Mouse (Mus musculus) liver, adult 2 months (tissue): Measurements from ENCODE around the gene Clcn7. TPM values are rescaled to one million over a fixed set of nuclear protein-coding genes. Genes with fewer than 3 reads are reported as not detected.

ENCODE experiments used
- DNase-seq: peaks from one replicate; pipeline ENCODE4 v3.0.0-alpha.2; 2011; ENCODE audit warnings: low read depth, low spot score; ENCODE audit errors: extremely low read depth
- H3K27ac ChIP-seq: fragments of 200-500 bp; replicated peaks from 2 replicates; pipeline ENCODE4 v1.5.1; 2012; ENCODE audit warnings: low read depth, mild to moderate bottlenecking, control low read depth, inconsistent platforms, low read length; ENCODE audit not compliant: insufficient read depth
- H3K27me3 ChIP-seq: fragments of 200-500 bp; 2 replicates; pipeline ENCODE4 v1.6.1; 2012; ENCODE audit warnings: mild to moderate bottlenecking, moderate library complexity, low read length, inconsistent platforms; ENCODE audit not compliant: control insufficient read depth, insufficient read depth
- H3K36me3 ChIP-seq: fragments of 200-500 bp; 2 replicates; pipeline ENCODE4 v1.6.1; 2012; ENCODE audit warnings: low read length, inconsistent platforms; ENCODE audit not compliant: control insufficient read depth, insufficient read depth
- H3K4me1 ChIP-seq: fragments of 200-500 bp; 2 replicates; pipeline ENCODE4 v1.6.1; 2011; ENCODE audit warnings: low read length; ENCODE audit not compliant: control insufficient read depth, insufficient read depth
- H3K4me3 ChIP-seq: fragments of 200-500 bp; 2 replicates; pipeline ENCODE4 v1.5.1; 2011; ENCODE audit warnings: low read depth, mild to moderate bottlenecking, control low read depth, low read length, moderate library complexity; ENCODE audit not compliant: insufficient read depth
- H3K79me2 ChIP-seq: fragments of 200-500 bp; 2 replicates; pipeline ENCODE4 v1.6.1; 2012; ENCODE audit warnings: inconsistent platforms, mild to moderate bottlenecking, low read length, moderate library complexity; ENCODE audit not compliant: control insufficient read depth, insufficient read depth
- H3K9ac ChIP-seq: fragments of 200-500 bp; 2 replicates; pipeline ENCODE4 v1.6.1; 2012; ENCODE audit warnings: low read depth, mild to moderate bottlenecking, control low read depth, inconsistent platforms, low read length
- CTCF ChIP-seq: fragments of 200-500 bp; IDR thresholded peaks from 2 replicates; pipeline ENCODE4 v1.5.1; 2011; ENCODE audit warnings: low read depth, low read length, control low read depth
- POLR2A ChIP-seq: fragments of 200-500 bp; IDR thresholded peaks from 2 replicates; pipeline ENCODE4 v1.6.1; 2011; ENCODE audit warnings: low read length, control low read depth; ENCODE audit not compliant: insufficient read depth; ENCODE audit errors: extremely low read depth
- WGBS: fragments of 180-500 bp; shearing (Covaris S2); methylation state at CpG from one replicate; pipeline ENCODE4 v1.1.7; 2018; 5-methylcytosine and 5-hydroxymethylcytosine counted together
- polyA plus RNA-seq: library from polyadenylated mRNA; depleted of rRNA; stranded (reverse); fragments of >200 nt; gene quantifications from 2 replicates; pipeline ENCODE4 v1.2.3, GENCODE M21; 2012
- total RNA-seq: library from RNA; depleted of rRNA; stranded (reverse); fragments of >200 nt; gene quantifications from 2 replicates; pipeline ENCODE4 v1.2.3, GENCODE M21; 2014

Clcn7 gene
- total and polyA plus RNA-seq, 2 experiments: 17.9 to 30.5 TPM

- Histone ChIP-seq H3K4me1 (no peaks in the 10 kb centered on the region), H3K9ac (no peak overlapping the region), H3K79me2 (no peaks in the 10 kb centered on the region), H3K4me3 (no peak overlapping the region), H3K36me3 (peaks cover 5% of the 10 kb centered on the region), H3K27ac (no peak overlapping the region), H3K27me3 (no peaks in the 10 kb centered on the region)
- 85% methylated on average over 3 of the region's 3 CpGs for WGBS
- TF ChIP-seq CTCF: no peak
- no peak for DNase-seq
These were observed 31.6 kb downstream of the Clcn7 start for GRCm38 (mm10) chr17:25164770-25165169.

- no peak overlapping the region for H3K4me3 ChIP-seq
- H3K27ac ChIP-seq: no peak overlapping the region
- H3K36me3 ChIP-seq: peaks cover 2% of the 10 kb centered on the region; the same call in 1 of the 2 replicates
- no peak for DNase-seq
- WGBS: 64% methylated on average over 6 of the region's 6 CpGs
- H3K9ac ChIP-seq: no peak overlapping the region
- no peaks in the 10 kb centered on the region for H3K79me2 ChIP-seq
- TF ChIP-seq POLR2A (no peak), CTCF (no peak)
- no peaks in the 10 kb centered on the region for H3K27me3 ChIP-seq
- no peaks in the 10 kb centered on the region for H3K4me1 ChIP-seq
These were observed 32.9 kb downstream of the Clcn7 start for GRCm38 (mm10) chr17:25165970-25166671.

GRCm38 (mm10) chr17:25169706-25170105 lies 36.5 kb downstream of the Clcn7 start:
- 95% methylated on average over 2 of the region's 2 CpGs for WGBS
- Histone ChIP-seq H3K27me3 (no peaks in the 10 kb centered on the region), H3K27ac (no peak overlapping the region), H3K4me3 (no peak overlapping the region), H3K9ac (no peak overlapping the region), H3K4me1 (no peaks in the 10 kb centered on the region), H3K36me3 (no peaks in the 10 kb centered on the region), H3K79me2 (no peaks in the 10 kb centered on the region)
- no peak for TF ChIP-seq CTCF
- TF ChIP-seq POLR2A: no peak
- no peak for DNase-seq

GRCm38 (mm10) chr17:25172558-25172957 lies 39.4 kb downstream of the Clcn7 start:
- TF ChIP-seq POLR2A (no peak), CTCF (no peak)
- WGBS: 92% methylated on average over 3 of the region's 3 CpGs

GRCm38 (mm10) chr17:25175411-25175810 lies 42.2 kb downstream of the Clcn7 start, which contains the start of gene Gm38655:
Gene Gm38655 (minus strand): TSS chr17:25175471.
- no peak for DNase-seq
- Histone ChIP-seq H3K36me3 (no peaks in the 10 kb centered on the region), H3K27me3 (no peaks in the 10 kb centered on the region), H3K4me1 (no peaks in the 10 kb centered on the region), H3K79me2 (no peaks in the 10 kb centered on the region), H3K9ac (no peak within 1 kb of the TSS), H3K27ac (no peak within 1 kb of the TSS), H3K4me3 (no peak within 1 kb of the TSS)
- TF ChIP-seq POLR2A: no peak
- TF ChIP-seq CTCF: no peak
- 18% methylated on average over 9 of the region's 9 CpGs for WGBS

More at GRCm38 (mm10) chr17:25172558-25172957, 39.4 kb downstream of the Clcn7 start:
- no peak overlapping the region for H3K9ac ChIP-seq
- no peaks in the 10 kb centered on the region for H3K36me3 ChIP-seq
- no peak overlapping the region for H3K4me3 ChIP-seq
- no peak for DNase-seq
- H3K4me1 ChIP-seq: no peaks in the 10 kb centered on the region
- H3K79me2 ChIP-seq: no peaks in the 10 kb centered on the region
- no peaks in the 10 kb centered on the region for H3K27me3 ChIP-seq
- H3K27ac ChIP-seq: no peak overlapping the region

GRCm38 (mm10) chr17:25183232-25183631 lies 50.0 kb downstream of the Clcn7 start:
- no peak overlapping the region for H3K9ac ChIP-seq
- H3K4me3 ChIP-seq: no peak overlapping the region
- peaks cover 8% of the 10 kb centered on the region for H3K79me2 ChIP-seq
- TF ChIP-seq CTCF (no peak), POLR2A (no peak)
- H3K4me1 ChIP-seq: peaks cover 10% of the 10 kb centered on the region
- no peak for DNase-seq
- H3K27me3 ChIP-seq: no peaks in the 10 kb centered on the region
- no peak overlapping the region for H3K27ac ChIP-seq
- no peaks in the 10 kb centered on the region for H3K36me3 ChIP-seq
